Mouse (Mus musculus): ENCODE results near the gene Mboat2.

The Mboat2 gene

GRCm38 (mm10) chr12:25010416-25010815, 179.7 kb downstream of the Mboat2 start:
- DNase-seq (ENCODE audit: low spot score in 2 of 2): no peak

GRCm38 (mm10) chr12:25011733-25012367, 181.2 kb downstream of the Mboat2 start:
- no peak for DNase-seq (ENCODE audit: low spot score in 2 of 2)

GRCm38 (mm10) chr12:25012555-25013540, 182.2 kb downstream of the Mboat2 start:
- no peak for DNase-seq (ENCODE audit: low spot score in 2 of 2)
